Mouse (Mus musculus): Measurements from ENCODE around the gene Gramd1b. TPM values are rescaled to one million over a fixed set of nuclear protein-coding genes. Genes with fewer than 3 reads are reported as not detected.

The Gramd1b gene
- polyA plus RNA-seq, 3 experiments from 2014 or later, result 69.8 to 81.5 (median 80.6) TPM

DNA sequence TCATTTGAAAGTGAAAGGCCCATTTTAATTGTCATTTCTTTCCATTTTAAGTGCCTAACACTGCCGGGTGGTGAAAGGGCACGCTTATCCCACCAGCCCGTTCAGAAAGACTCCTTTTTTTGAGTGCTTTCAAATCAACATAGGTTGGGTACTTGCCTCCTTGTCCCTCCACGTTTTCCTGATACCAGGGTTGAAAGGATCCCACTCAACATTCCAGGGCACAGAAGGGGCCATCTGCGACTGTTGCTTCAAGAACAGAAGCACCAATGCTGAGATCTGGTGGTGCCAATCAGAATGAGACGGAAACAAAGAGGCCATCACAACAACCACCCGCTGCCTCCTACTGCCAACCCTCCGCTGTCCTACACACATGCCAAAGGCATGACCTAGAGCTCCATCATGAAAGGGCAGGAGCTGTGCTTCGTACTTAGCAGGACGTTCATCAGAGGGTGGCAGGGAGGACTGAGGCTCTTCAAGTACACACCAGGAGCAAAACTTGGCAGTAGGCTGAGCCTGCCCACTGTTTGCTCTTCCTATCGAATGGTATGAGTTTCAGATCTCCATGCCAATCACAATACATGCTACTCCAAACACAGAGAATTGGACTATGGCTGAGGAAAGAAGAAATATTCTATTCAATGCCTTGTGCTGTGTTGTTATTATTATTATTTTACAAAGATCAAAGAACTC lies 108.7 kb downstream of the Gramd1b start:
- ATAC-seq, result no peak

- no peak for ATAC-seq
Observed at GRCm38 (mm10) chr9:40420652-40421335, 110.4 kb downstream of the Gramd1b start.

DNA sequence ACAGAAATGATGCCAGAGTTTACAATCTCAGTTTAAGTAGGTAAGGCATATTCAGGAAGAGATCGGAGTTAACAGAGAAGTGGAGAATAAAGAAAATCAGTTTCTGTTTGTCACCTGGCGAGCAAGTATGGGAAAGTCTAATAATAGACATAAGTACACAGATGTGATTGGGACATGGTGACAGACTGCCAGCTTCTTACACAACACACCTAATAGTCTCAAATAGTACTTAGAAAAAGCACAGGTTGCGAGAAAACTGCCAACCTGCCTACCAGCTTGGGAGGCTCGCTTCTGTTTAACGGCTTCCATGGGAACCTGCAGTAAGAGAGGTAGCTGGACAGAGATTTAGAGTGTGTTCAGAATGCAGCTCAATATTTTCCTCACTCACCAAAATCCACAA lies 112.4 kb downstream of the Gramd1b start:
- ATAC-seq, result no peak

- ATAC-seq, result no peak
Observed at GRCm38 (mm10) chr9:40416150-40416549, 115.0 kb downstream of the Gramd1b start.

DNA sequence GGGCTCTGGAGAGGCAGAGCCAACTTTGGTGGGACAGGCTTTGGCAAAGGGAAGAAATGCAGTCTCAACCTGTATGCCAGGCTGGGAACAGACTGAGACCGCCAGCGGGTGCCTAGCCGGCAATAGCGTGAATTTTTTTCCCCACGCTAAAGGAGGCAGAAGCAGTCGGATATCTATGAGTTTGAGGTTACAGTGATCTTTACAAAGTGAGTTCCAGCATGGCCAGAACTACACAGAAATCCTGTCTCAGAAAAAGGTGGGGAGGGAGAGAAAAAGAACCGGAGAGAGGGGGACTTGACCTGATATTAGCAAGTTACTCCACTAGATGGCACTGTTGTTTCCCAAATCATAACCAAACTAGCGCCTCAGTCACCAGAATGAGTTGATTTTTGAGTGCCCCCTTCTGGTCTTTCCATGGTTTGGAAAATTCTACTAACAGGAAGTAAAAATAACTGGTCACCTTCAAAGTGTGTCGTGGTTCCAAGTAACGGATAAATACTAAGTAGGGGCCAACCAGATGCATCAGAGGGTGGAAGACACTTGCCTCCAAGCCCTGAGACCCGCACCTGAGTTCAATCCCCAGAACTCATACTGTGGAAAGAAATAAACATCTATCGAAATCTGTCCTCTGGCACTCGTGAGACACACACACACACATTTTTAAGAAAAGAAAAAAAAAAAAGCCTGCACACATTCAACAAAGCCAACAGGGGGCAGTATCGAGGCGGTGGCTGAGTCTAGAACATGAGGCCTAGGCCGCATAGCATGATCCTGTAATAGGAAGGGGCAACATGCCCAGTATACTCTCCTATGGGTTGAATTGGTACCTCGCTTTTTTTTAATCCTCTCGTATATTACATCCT lies 116.0 kb downstream of the Gramd1b start:
- ATAC-seq, result peak; percentile 92

- ATAC-seq, result no peak
Observed at GRCm38 (mm10) chr9:40414498-40414903, 116.7 kb downstream of the Gramd1b start.

DNA sequence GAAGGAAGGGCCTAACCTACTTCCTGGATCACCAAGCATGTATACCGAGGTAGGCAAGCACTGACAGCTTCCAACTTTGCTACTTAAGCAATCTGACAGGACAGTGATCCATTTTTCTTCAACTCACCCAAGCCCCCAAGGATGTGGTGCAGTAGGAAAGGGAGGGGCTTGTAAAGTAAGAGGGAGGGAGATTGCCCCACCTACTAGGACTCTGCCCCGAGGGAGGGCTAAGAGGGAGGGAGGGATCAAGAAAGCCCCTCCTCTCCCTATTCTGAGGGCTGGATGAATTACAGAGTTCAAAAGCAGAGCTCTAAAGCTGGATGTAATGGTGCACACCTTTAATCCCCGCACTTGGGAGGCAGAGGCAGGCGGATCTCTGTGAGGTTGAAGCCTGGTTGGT lies 117.6 kb downstream of the Gramd1b start:
- ATAC-seq, result no peak

DNA sequence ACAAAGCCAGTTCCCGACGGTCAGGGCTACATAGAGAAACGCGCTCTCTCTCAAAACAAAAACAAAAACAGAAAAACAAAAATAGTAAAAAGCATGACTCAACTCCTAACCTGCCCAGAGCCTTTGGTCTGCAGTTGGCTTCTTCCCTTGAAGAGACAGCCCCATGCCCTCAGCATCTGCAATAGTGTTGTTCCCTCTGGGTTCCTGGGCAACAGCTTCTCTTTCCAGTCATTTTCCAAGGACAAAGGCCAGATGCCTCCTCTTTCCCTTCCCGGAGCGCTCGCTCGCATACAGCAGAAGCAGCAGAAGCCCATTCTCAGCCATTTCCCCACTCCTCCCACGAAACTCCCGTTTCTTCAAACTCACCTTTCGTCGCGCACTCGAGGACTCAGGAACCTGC lies 118.3 kb downstream of the Gramd1b start:
- ATAC-seq, result no peak

DNA sequence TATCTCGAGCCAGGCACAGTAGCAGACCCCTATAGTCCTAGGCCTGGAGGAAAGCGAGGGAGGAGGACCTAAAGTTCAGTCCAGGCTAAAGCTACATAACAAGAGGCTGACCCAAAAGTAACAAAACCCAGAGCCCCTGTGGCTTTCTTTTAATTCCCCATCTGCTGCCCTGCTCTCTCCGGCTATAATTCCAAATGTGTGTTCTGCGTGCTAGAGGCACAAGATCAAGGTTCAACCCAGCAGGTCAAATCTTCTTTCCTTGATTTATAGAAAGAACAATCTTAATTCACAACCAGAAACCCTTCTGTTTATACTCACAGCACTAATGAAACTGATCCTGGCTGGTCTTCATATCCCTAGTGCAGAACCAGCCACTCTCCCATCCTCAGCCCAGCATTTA lies 118.9 kb downstream of the Gramd1b start:
- ATAC-seq, result no peak

- no peak for ATAC-seq
Observed at GRCm38 (mm10) chr9:40410895-40411294, 120.3 kb downstream of the Gramd1b start.

GRCm38 (mm10) chr9:40409071-40409470 lies 122.1 kb downstream of the Gramd1b start:
- no peak for ATAC-seq

GRCm38 (mm10) chr9:40408415-40408814 lies 122.8 kb downstream of the Gramd1b start:
- no peak for ATAC-seq

- no peak for ATAC-seq
Observed at GRCm38 (mm10) chr9:40407876-40408275, 123.3 kb downstream of the Gramd1b start.

- ATAC-seq, result no peak
Observed at GRCm38 (mm10) chr9:40405804-40406203, 125.4 kb downstream of the Gramd1b start.

GRCm38 (mm10) chr9:40405263-40405662 lies 125.9 kb downstream of the Gramd1b start:
- no peak for ATAC-seq

GRCm38 (mm10) chr9:40404637-40405036 lies 126.5 kb downstream of the Gramd1b start:
- no peak for ATAC-seq

- ATAC-seq, result no peak
Observed at GRCm38 (mm10) chr9:40403750-40404149, 127.4 kb downstream of the Gramd1b start.

DNA sequence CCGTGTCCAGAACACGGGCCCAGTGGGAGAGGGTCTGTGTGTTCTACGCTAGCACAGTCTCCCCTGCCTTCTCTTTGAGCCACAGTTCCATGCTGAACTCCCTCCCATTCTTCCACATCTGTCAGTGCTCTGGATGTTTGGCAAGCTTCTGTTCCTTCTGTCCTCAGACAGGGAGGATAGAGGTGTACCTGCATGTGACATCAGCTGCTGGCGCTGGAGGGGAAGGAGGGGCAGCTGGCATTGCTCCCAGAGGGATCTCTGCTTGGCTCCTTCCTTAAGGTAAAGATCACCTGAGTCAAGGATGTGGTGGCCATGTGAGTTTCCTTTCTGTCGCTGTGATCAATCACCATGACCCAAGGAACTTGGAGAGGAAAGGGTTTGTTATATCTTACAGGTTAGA lies 129.4 kb downstream of the Gramd1b start:
- ATAC-seq, result no peak

DNA sequence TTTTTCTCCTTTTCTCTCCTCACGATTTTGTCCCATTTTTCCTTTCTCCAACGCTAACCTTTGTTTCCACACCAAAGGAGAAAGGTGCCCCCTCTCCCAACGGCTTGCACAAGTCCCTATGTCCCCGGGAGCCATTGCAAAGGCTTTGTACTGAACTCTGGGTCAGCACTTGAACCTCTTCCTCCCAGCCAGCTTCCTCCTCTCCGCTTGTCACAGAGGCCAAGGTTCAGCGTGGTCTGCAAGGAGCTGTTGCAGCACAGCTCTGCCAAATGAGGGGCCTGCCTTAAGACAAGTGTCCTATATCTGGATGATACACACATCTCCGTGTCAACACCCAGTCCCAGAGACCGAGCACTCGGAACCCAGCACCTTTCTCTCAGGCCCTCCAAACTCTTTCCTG lies 130.3 kb downstream of the Gramd1b start:
- no peak for ATAC-seq

DNA sequence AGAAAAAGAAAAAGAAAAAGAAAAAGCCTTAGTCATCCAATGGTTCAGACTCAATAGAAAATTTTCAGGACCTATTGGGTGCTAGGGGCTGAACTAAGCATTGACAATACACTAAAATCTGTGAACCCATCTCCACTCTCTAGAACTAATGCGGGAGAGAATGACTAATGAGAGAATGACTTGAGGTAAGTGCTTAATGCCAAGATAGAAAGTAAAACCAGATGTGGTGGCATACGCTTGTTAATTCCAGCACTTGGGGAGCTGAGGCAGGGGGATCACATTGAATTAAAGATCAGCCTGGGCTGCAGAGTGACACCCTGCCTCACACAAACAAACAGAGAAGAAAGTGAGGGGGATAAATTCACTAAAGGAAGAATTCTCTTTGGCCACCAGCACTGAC lies 131.0 kb downstream of the Gramd1b start:
- ATAC-seq, result no peak

DNA sequence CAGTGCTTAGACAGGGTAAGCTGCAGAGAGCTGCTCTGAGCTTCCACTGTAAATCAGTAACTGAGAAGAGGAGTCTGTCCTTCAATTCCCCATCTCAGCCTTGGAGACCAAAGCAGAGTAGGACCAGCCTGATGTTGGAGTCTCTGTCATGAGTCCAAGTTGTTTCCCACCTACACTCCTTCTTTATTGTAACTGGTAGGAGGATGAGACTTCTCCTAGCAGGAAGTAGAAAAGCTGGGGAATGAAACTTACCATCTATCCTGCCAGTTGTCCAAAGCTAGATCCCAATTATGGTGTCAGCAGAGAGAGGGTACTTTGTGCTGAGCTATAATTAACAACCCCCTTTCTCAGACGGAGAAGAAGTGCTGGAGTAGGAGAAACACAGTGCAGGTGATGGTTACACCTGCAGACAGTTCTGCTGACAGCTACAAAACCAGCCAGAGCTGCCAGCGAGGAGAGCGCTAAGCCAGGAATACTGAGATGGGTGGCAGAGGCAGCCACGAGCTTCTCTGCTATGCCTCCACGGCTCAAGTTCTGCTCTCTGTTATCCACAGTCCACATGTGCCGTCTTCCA lies 131.7 kb downstream of the Gramd1b start:
- ATAC-seq, result no peak

DNA sequence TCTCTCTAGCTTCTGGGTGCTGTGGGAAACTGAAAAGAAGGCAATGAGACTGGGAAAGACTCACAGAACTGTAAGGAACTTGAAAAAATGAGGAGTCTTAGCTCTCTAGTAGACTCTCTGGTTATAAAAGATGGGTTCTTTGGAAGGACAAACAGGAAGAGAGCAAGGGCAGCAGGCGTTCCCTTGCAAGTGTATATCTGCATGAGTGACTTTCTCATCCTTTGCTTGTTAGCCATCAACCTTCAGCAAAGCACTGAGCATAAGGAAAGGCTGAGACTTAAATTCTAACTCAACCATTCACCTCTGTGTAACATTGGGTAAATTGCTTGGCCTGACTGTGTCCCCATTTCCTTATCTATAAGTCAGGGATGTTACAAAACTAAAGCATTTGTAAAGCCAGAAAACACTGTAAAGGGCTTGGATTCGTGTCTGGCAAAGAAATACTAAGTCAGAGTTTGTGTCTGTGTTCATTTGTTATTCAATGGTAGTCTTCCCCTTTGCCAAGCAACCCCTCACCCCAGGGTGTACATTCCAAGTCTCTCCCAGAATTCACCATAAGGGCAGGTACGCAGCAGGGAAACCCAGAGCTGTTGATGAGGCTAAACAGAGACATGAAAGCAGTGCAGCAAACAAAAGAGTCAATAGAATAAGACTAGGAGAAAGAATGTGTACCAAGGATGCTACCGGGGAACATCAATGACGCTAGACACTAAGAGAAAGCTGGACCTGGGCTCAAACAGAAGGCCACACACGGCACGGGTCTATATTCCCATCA lies 133.5 kb downstream of the Gramd1b start:
- ATAC-seq, result no peak

Measured in inflammation-experienced regulatory T-cells, adult 6 months (primary cell).